Mouse (Mus musculus): Measurements from ENCODE around the gene Srebf1. TPM values are rescaled to one million over a fixed set of nuclear protein-coding genes. Genes with fewer than 3 reads are reported as not detected.

Gene Srebf1
- polyA plus RNA-seq, 1 experiment from 2014 or later: 39.7 TPM

- Histone ChIP-seq H3K36me3 (peaks cover 97% of the 10 kb centered on the region), H3K27me3 (replicated peaks) (no peaks in the 10 kb centered on the region), H3K9me3 (replicated peaks) (peaks cover 10% of the 10 kb centered on the region), H3K27ac (ENCODE audit: poor library complexity, severe bottlenecking) (no peak overlapping the region), H3K4me2 (no peak overlapping the region), H3K4me1 (replicated peaks) (peaks cover 34% of the 10 kb centered on the region), H3K4me3 (no peak overlapping the region), H3K9ac (no peak overlapping the region)
- WGBS: 65% methylated on average over 6 of the region's 6 CpGs
- no peak for ATAC-seq (ENCODE audit: insufficient number of reproducible peaks, low FRiP score)
Measured at GRCm38 (mm10) chr11:60192534-60192933, 29.8 kb downstream of the Srebf1 start.

GRCm38 (mm10) chr11:60190055-60190641 is 32.2 kb downstream of the Srebf1 start:
- Histone ChIP-seq H3K9me3 (replicated peaks) (peaks cover 10% of the 10 kb centered on the region), H3K4me1 (replicated peaks) (peaks cover 40% of the 10 kb centered on the region), H3K4me2 (no peak overlapping the region), H3K9ac (no peak overlapping the region), H3K4me3 (no peak overlapping the region), H3K27me3 (replicated peaks) (no peaks in the 10 kb centered on the region), H3K27ac (ENCODE audit: poor library complexity, severe bottlenecking) (no peak overlapping the region), H3K36me3 (peaks cover 99% of the 10 kb centered on the region)
- WGBS: 81% methylated on average over 17 of the region's 17 CpGs
- ATAC-seq (ENCODE audit: insufficient number of reproducible peaks, low FRiP score): no peak

GRCm38 (mm10) chr11:60189501-60190040 is 32.8 kb downstream of the Srebf1 start:
- no peak for ATAC-seq (ENCODE audit: insufficient number of reproducible peaks, low FRiP score)
- H3K9me3 ChIP-seq (replicated peaks): peaks cover 4% of the 10 kb centered on the region
- H3K27ac ChIP-seq (ENCODE audit: poor library complexity, severe bottlenecking): peak overlapping the region; percentile 28; the same call in 1 of the 2 replicates
- H3K4me3 ChIP-seq: no peak overlapping the region
- no peak overlapping the region for H3K9ac ChIP-seq
- no peak overlapping the region for H3K4me2 ChIP-seq
- H3K27me3 ChIP-seq (replicated peaks): no peaks in the 10 kb centered on the region
- H3K4me1 ChIP-seq (replicated peaks): peaks cover 46% of the 10 kb centered on the region
- peaks cover 95% of the 10 kb centered on the region for H3K36me3 ChIP-seq
- WGBS: 79% methylated on average over 21 of the region's 21 CpGs

- ATAC-seq (ENCODE audit: insufficient number of reproducible peaks, low FRiP score): no peak
- no peak overlapping the region for H3K27ac ChIP-seq (ENCODE audit: poor library complexity, severe bottlenecking)
- no peaks in the 10 kb centered on the region for H3K27me3 ChIP-seq (replicated peaks)
- H3K36me3 ChIP-seq: peaks cover 83% of the 10 kb centered on the region
- H3K9me3 ChIP-seq (replicated peaks): no peaks in the 10 kb centered on the region
- H3K4me2 ChIP-seq: no peak overlapping the region
- H3K4me3 ChIP-seq: no peak overlapping the region
- WGBS: 87% methylated on average over 25 of the region's 25 CpGs
- no peak overlapping the region for H3K9ac ChIP-seq
- peaks cover 55% of the 10 kb centered on the region for H3K4me1 ChIP-seq (replicated peaks)
Measured at GRCm38 (mm10) chr11:60188275-60188853, 34.0 kb downstream of the Srebf1 start.

GRCm38 (mm10) chr11:60187070-60187469 is 35.3 kb downstream of the Srebf1 start:
- no peak overlapping the region for H3K9ac ChIP-seq
- H3K4me3 ChIP-seq: no peak overlapping the region
- H3K4me1 ChIP-seq (replicated peaks): peaks cover 58% of the 10 kb centered on the region
- H3K27me3 ChIP-seq (replicated peaks): no peaks in the 10 kb centered on the region
- H3K4me2 ChIP-seq: no peak overlapping the region
- H3K36me3 ChIP-seq: peaks cover 70% of the 10 kb centered on the region
- no peaks in the 10 kb centered on the region for H3K9me3 ChIP-seq (replicated peaks)
- no peak overlapping the region for H3K27ac ChIP-seq (ENCODE audit: poor library complexity, severe bottlenecking)
- 90% methylated on average over 11 of the region's 11 CpGs for WGBS
- no peak for ATAC-seq (ENCODE audit: insufficient number of reproducible peaks, low FRiP score)

GRCm38 (mm10) chr11:60185396-60186231 is 36.8 kb downstream of the Srebf1 start:
- Histone ChIP-seq H3K4me1 (replicated peaks) (peaks cover 72% of the 10 kb centered on the region), H3K4me3 (no peak overlapping the region), H3K27me3 (replicated peaks) (no peaks in the 10 kb centered on the region), H3K9ac (peak overlapping the region; percentile 3; the same call in 1 of the 2 replicates), H3K4me2 (no peak overlapping the region), H3K9me3 (replicated peaks) (no peaks in the 10 kb centered on the region), H3K27ac (ENCODE audit: poor library complexity, severe bottlenecking) (no peak overlapping the region), H3K36me3 (peaks cover 56% of the 10 kb centered on the region)
- ATAC-seq (ENCODE audit: insufficient number of reproducible peaks, low FRiP score): no peak
- 71% methylated on average over 20 of the region's 20 CpGs for WGBS

GRCm38 (mm10) chr11:60184346-60185325 is 37.7 kb downstream of the Srebf1 start:
- no peak overlapping the region for H3K4me2 ChIP-seq
- H3K9ac ChIP-seq: peak overlapping the region; percentile 3; the same call in 1 of the 2 replicates
- WGBS: 43% methylated on average over 22 of the region's 22 CpGs
- peaks cover 73% of the 10 kb centered on the region for H3K4me1 ChIP-seq (replicated peaks)
- no peak overlapping the region for H3K4me3 ChIP-seq
- H3K36me3 ChIP-seq: peaks cover 47% of the 10 kb centered on the region
- H3K27ac ChIP-seq (ENCODE audit: poor library complexity, severe bottlenecking): 0 out of 2 replicates have a peak overlapping the region, but pooled peaks have one; percentile 34
- ATAC-seq (ENCODE audit: insufficient number of reproducible peaks, low FRiP score): no peak
- no peaks in the 10 kb centered on the region for H3K9me3 ChIP-seq (replicated peaks)
- H3K27me3 ChIP-seq (replicated peaks): no peaks in the 10 kb centered on the region

- 65% methylated on average over 2 of the region's 2 CpGs for WGBS
- Histone ChIP-seq H3K27me3 (replicated peaks) (no peaks in the 10 kb centered on the region), H3K4me2 (no peak overlapping the region), H3K9me3 (replicated peaks) (no peaks in the 10 kb centered on the region), H3K36me3 (peaks cover 28% of the 10 kb centered on the region), H3K4me1 (replicated peaks) (peaks cover 86% of the 10 kb centered on the region), H3K27ac (ENCODE audit: poor library complexity, severe bottlenecking) (peak overlapping the region; percentile 42), H3K4me3 (no peak overlapping the region), H3K9ac (peak overlapping the region; percentile 38; the same call in 1 of the 2 replicates)
- no peak for ATAC-seq (ENCODE audit: insufficient number of reproducible peaks, low FRiP score)
Measured at GRCm38 (mm10) chr11:60182741-60183140, 39.6 kb downstream of the Srebf1 start.

GRCm38 (mm10) chr11:60182116-60182670 is 40.2 kb downstream of the Srebf1 start:
- no peaks in the 10 kb centered on the region for H3K27me3 ChIP-seq (replicated peaks)
- peak overlapping the region; percentile 42 for H3K27ac ChIP-seq (ENCODE audit: poor library complexity, severe bottlenecking)
- no peak overlapping the region for H3K4me3 ChIP-seq
- 66% methylated on average over 12 of the region's 12 CpGs for WGBS
- H3K9ac ChIP-seq: peak overlapping the region; percentile 38; the same call in 1 of the 2 replicates
- no peaks in the 10 kb centered on the region for H3K9me3 ChIP-seq (replicated peaks)
- peak overlapping the region; percentile 5; the same call in 1 of the 2 replicates for H3K4me2 ChIP-seq
- peaks cover 92% of the 10 kb centered on the region for H3K4me1 ChIP-seq (replicated peaks)
- ATAC-seq (ENCODE audit: insufficient number of reproducible peaks, low FRiP score): no peak
- H3K36me3 ChIP-seq: peaks cover 22% of the 10 kb centered on the region

- H3K9me3 ChIP-seq (replicated peaks): no peaks in the 10 kb centered on the region
- H3K4me2 ChIP-seq: peak overlapping the region; percentile 99; the same call in 1 of the 2 replicates
- peaks cover 5% of the 10 kb centered on the region; the same call in 1 of the 2 replicates for H3K36me3 ChIP-seq
- no peaks in the 10 kb centered on the region for H3K27me3 ChIP-seq (replicated peaks)
- peaks cover 88% of the 10 kb centered on the region for H3K4me1 ChIP-seq (replicated peaks)
- H3K9ac ChIP-seq: peak overlapping the region; percentile 89; the same call in 1 of the 2 replicates
- ATAC-seq (ENCODE audit: insufficient number of reproducible peaks, low FRiP score): no peak
- H3K4me3 ChIP-seq: no peak overlapping the region
- H3K27ac ChIP-seq (ENCODE audit: poor library complexity, severe bottlenecking): peak overlapping the region; percentile 97
Measured at GRCm38 (mm10) chr11:60178506-60178905, 43.9 kb downstream of the Srebf1 start.

Data from heart, embryonic 12.5 days (tissue).